Mouse (Mus musculus) bone marrow macrophage, adult 2 months (primary cell): Measurements from ENCODE around the gene Esrp2.

Experiments used
- CTCF ChIP-seq: IDR thresholded peaks from 2 replicates; pipeline ENCODE4 v1.5.1; 2012; ENCODE audit warnings: low read depth, mild to moderate bottlenecking, low read length, moderate library complexity
- POLR2A ChIP-seq: IDR thresholded peaks from 2 replicates; pipeline ENCODE4 v1.6.1; 2012; ENCODE audit warnings: mild to moderate bottlenecking, low read depth, low read length, borderline replicate concordance

DNA sequence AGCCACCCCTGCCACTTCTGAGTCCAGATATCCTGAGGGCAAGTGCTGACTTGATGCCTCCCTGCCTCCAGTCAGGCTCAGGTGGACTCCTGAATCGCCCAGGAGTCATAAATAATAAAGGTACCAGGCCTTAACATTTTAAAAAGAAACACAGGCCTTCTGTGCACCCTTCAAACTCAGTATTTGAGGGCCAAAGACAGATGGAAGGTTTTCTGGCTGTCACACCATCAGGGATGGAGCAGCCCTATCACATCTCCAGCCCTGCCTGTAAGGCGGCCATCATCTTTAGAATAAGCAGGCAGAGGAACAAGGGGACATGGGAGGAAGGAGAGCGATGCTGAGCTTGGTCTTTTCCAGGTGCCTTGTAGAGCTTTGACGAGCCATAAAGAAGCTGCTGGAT, 5.8 kb downstream of the Esrp2 start:
- TF ChIP-seq POLR2A, result no peak
- TF ChIP-seq CTCF, result no peak
